Mouse (Mus musculus) thymus, adult 2 months (tissue): ENCODE data around the gene Kirrel3.

Experiments used
- CTCF ChIP-seq: fragments of 200-500 bp; IDR thresholded peaks from 2 replicates; pipeline ENCODE4 v1.5.1; 2012; ENCODE audit warnings: mild to moderate bottlenecking, control low read depth, low read length, moderate library complexity, borderline replicate concordance; ENCODE audit not compliant: control insufficient read depth, poor library complexity, insufficient read depth; ENCODE audit errors: extremely low read depth
- POLR2A ChIP-seq: fragments of 200-500 bp; IDR thresholded peaks from 2 replicates; pipeline ENCODE4 v1.6.1; 2012; ENCODE audit warnings: mild to moderate bottlenecking, low read length, control low read depth, moderate library complexity; ENCODE audit not compliant: control insufficient read depth, poor library complexity, insufficient read depth; ENCODE audit errors: extremely low read depth

DNA sequence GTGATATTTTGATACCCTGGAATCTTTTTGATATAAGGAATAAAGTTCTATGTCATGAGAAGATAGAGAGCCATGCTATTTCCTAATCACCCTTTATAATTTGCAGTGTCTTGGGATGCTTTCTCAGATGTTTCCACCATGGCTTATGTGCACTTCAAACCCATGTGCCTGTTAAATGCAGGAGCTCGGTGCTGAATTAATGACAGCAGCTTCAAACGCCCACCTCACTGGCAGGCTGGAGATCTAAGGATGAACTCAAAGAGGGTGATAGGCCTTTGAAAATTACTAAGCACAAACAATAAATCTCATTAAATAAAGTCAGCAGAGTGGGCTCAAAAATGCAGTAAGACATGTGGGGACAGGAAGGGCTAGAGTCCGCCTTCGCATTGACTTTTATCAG is 108.2 kb downstream of the Kirrel3 start:
- TF ChIP-seq POLR2A (no peak), CTCF (no peak)
